Mouse (Mus musculus): ENCODE data around the gene Pdap1.
"Not testable (repeated sequence)": the region's sequence is repeated elsewhere in the genome, so short reads cannot be mapped to it uniquely, and the experiment has no call there.

Pdap1 gene

DNA sequence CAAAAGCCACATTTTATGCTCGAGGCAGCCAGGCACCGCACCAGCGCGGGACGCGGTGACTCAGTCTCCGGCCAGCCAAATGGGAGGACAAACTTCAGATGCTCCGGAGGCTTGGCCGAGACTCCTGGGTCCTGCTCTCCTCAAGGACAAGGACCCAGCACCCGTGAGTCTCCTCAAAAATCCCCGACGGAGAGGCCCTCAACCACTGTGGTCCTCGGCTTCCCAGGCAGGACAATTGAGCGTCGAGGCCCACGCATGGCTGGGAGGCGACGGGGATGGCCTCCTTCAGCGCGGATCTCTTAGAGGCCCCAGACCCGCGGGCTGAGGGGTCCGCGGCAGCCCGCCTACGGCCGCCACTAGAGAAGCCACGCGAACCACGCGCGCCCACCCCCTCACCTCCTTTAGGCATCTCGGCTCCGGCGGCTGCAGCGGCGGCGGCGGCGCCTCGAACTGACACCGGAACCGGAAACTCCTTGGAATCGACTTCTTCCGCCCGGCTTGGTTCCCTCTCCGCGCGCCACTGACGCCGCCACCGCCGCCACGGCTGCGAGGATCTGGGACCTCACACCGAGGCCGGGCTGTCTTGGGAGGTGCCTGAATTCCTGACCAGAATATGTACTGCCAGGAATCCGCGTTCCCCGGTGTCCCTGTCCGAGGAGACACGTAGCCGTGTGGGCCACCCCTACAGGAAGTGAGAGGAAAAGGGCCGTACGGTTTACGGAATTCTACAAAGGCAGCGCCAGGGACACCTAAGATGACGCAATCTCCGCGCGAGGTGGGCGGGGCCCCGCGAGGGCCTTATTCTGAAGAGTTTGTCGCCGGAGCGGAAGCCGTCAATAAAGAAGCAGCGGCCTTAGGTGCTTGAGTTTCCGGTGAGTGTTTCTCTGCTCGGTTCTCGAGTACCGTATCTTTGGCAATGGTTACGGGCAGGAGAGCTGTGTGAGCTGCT is at the start of gene Pdap1, which contains the start of gene Bud31:
Gene Pdap1, minus strand, starts transcription at position 668 of the 949 bp plus-strand sequence.
Gene Bud31, plus strand, starts transcription at position 792 of the 949 bp plus-strand sequence.
- DNase-seq = peak; percentile 94

DNA sequence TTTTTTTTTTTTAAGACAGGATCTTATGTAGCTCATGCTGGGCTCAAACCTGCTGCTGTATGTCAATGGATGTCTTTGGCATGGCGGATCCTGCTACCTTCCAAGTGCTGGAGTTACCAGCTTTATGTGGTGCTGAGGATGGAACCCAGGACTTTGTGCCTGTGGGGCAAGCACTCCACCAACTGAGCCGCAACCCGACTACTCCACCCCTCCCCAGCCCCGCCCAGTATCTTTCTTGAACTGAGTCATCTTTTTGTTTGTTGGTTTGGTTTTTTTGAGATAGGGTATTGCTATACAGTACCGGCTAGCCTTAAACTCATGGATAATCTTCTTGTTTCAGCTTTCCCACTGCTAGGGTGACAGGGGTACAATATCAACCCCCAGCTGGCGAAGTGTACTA is 49.4 kb upstream of the Pdap1 start:
- no peak for DNase-seq

DNA sequence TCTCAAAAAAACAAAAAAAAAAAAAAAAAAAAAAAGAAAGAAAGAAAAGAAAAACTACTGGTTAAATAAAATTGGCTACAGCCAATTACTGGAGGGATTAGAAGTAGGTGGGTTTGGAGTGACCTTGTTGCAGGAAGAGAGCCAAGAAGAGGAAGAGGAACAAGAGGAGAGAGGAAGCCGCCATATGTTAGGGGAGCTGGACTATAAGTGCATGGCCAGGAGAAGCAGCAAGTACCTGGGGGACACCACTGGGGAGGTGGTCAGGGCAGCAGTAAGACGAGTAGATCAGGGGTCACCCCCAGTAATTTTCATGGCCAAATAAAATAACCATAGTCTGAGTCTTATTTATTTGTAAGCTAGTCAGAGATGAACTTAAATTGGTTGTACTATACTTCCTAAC is 45.2 kb upstream of the Pdap1 start:
- no peak for DNase-seq

DNA sequence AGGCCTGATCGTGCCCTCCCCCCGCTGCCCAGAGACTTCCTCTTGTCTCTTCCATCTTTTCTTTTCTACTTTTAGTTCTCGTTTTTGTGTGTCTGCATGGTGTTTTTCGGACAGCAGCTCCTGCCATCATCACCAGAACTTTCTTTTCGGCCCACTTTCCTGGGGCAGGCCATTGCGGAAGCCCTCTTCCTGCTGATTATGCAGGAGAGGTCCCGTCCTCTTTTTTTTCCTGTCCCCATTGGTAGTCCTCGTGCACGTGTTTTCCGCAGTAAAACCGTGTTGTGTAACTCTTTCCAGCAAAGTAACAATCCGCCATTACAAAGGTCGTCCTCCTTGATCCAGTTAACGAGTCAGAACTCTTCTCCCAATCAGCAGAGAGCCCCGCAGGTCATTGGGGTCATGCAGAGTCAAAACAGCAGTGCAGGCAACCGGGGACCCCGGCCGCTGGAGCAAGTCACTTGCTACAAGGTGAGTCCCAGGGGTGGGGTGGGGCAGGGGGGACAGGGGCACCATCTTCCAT is 38.5 kb upstream of the Pdap1 start:
- DNase-seq = no peak

DNA sequence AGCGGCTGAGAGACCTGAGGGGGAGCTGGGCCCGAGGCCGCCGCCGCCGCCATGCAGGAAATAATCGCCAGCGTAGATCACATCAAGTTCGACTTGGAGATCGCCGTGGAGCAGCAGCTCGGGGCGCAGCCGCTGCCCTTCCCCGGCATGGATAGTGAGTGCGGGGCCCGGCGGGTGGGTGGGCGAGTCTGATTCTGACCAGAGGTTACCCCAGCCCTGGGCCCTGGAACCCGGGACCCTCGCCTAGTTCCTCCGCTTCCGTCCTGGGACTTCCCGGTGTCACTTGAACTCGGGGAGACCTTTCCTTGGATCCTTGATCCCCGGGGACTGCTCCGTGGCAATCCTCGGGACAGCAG is 27.2 kb upstream of the Pdap1 start:
- no peak for DNase-seq

DNA sequence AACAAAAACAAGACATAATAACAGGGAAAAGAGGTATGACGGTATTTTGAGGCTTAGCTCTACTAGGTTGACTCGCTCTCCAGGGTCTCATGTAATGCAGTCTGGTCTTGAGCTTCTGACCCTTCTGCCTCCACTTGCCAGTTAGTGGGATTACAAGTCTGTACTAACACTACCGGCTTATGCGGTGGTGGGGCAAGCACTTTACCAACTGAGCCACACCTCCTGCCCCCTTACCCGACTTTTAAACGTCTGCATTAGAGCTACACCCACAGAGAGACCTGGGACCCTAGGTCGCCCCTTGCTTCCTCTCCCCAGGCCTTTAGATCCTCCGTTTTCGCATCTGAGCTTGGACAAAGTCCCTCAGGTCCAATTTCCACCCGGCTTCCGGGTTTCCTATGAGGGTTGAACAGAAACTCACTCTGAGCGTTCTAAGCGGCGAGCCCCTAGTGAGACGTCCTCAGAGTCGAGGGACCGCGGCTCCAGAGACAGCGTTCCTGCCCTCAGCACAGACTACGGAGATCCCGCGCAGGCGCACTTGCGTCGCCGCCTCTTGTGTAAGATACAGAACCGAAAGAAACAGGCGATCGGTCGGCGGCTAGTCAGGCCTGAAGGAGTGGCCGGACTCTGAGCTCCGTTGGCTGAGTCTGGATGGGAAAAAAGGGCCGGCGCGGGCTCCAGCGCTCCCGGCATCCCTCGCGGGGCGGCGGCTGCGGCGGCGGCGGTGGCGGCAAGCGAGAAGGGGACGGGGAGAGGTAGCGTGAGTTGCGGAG is 26.7 kb upstream of the Pdap1 start, which contains the start of the genes Ptcd1 and Cpsf4:
Gene Ptcd1, minus strand, starts transcription at position 573 of the 770 bp plus-strand sequence.
Gene Cpsf4, plus strand, starts transcription at position 678 of the 770 bp plus-strand sequence.
- peak; percentile 99 for DNase-seq

DNA sequence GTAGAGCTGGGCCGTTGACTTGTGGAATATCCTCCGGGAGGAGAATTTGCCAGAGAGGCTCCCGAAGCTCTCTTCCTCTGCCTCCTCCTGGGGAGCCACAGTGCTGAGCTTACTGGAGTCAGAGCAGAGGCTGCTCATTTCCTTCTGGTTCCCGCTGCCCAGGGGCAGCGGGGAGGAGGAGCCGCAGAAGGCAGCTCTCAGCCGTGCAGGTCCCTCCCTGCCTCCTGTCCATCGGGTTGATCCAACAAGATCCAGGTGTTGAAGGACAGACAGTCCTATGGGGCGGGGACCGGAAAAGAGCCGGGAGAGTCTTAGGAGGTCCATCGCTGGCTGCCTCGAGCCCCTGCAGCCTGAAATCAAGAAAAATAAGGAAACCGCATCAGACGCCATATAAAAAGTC is 25.1 kb upstream of the Pdap1 start:
- DNase-seq = no peak

DNA sequence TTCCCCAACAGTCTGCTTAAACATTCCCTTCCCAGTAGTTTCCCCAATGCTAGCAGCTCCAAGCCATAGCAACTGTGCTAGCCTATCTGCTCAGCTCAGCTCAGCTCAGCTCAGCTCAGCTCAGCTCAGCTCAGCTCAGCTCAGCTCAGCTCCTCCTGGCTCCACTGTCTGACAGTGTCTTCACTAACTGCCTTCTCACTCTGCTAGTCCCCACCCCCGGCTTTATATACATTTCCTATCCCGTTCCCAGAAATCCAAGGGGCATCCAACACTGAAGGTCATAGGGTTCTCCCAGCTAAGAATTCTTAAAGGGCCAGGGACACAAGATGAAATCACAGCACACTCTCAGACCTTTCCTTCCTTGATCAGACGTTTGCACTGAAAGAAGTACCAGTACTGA is 24.7 kb upstream of the Pdap1 start:
- DNase-seq = no peak

DNA sequence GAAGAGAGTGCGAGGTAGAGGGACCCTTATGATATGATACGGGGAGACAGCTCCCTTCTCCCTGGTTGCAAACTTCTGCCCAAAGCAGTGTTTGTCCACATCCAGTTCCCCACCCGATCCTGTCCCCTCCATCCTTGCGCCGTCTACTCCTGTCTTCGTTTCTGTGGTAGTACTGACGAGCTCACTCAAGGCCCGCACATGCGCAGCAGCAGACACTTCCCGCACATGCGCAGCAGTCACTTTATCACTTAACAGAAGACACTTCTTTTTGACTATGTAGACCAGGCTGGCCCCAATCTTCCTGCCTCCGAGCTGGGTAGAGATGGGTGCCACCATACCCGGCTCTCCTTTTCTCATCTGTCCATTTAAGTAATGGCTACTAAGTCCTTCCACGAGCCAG is 21.3 kb upstream of the Pdap1 start:
- DNase-seq = no peak

DNA sequence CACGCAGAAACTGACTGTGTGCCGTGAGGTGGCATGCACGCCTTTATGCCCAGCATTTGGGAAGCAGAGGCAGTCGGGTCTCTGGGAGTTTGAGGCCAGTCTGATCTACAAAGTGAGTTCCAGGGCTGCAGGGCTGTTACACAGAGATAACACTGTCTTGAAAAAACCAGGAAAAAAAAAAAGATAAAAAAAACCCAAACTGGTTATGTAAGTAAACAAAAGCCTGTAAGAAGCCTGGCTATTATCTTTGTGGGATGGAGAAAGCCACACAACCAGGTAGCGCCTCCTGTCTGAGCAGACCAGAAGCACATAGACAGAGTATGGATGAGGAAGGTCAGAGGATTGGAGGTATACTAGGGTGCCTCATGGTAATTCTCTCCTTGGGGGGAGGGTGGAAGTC is 12.7 kb upstream of the Pdap1 start:
- no peak for DNase-seq

DNA sequence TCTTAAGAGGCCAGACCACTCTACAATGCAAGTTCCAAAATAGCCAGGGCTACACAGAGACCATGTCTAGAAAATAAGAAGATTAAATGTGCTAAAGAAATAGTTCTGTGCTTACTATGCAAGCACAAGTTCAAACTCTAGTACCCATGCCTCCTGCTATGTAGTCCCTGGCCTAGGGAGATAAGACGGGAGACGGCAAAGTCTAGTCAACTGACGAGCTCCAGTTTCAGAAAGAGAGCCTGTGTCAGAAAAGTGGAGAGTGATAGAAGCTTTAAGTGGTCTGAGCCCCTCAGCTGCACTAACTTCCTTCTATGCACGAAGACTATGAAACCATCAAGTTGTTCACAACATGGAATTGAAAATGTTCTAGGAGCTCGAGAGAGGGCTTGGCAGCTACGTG is 9.3 kb upstream of the Pdap1 start:
- no peak for DNase-seq

DNA sequence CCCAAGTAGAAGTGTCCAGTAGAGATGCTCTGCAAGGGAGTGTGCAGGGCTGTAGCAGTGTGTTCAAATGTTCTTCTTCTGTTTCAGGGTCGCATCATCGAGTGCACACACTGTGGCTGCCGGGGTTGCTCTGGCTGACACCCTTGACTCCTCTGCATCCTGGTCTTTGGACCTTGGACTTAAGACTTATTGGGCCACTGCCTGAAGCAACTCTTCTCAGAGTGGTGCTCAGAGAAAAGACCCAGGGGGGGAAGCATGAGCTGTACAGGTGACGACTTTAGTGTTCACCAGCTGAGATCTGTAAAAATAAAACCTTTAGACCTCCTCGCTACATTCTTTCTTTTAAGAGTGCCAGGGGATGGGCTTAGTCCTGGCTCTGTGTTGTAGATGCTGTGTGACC is 7.7 kb upstream of the Pdap1 start:
- DNase-seq = no peak

DNA sequence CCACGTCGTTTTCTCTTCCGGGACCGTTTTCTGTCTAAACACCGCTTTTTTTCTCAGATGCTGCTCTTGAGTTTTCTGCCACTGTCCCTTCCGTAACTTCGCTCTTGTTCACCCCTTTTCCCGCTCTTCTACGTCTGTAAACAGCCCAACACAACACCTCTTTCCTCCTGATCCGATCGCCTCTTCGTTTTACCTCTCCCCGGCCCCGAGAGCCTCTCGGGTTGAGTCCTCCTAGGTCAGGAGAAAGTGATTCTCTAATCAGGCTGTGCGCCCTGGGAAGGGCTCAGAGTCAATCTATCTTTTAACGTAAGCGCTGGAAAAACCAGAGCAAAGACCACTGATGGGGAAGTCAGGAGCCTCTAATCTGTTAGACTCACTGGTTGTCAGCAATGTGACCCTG is 573 bp upstream of the Pdap1 start:
- no peak for DNase-seq

DNA sequence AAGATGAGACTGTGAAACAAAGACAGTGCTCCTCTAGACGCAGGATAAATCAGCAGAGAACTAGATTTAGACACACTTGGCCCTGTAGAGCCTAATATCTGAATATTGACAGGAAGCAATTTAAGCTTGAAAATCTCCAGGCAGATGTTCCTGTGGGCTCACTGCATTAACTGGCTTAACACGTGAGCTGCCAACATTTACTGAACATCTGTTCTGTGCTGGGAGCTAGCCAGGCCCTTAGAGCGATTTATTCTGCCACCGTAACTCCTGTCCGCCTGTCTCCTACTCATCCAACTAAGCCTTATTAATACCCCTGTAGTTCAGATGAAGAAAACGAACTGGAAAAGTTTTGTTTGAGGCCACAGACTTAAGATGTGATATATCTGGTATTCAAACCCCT is 1.2 kb downstream of the Pdap1 start:
- no peak for DNase-seq

DNA sequence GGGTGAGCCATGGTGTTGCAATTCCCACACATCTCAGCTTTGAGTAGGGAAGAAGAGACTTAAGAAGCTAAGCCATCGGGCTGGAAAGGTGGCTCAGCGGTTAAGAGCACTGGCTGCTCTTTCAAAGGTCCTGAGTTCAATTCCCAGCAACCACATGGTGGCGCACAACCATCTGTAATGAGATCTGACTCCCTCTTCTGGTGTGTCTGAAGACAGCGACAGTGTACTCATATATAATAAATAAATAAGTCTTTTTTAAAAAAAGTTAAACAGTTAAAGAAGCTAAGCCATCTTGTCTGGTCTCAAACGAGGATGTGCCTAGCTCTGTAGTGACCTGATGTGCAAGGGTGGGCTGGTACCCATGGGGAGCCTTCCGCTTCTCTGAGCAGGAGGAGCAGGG is 6.8 kb downstream of the Pdap1 start:
- not testable (repeated sequence) for DNase-seq

DNA sequence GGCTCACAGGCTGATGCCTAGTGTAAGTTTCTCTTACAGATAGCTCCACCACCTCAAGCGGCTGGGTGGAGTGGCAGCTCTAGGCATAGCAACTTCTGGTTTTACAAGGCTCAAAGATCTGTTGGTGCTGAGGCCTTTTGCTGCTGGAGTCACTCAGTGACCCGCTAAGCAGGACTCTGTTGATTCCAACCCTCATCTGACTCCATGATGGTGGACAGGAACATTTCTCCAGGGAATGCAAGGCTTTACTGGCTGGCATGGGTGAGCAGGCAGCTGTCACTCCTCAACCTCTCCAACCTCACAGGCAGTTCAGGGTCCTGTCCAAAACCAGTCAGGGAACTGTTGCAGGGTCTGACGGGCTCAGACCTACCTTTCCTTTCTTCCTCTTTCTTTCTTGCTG is 9.0 kb downstream of the Pdap1 start:
- DNase-seq = no peak

DNA sequence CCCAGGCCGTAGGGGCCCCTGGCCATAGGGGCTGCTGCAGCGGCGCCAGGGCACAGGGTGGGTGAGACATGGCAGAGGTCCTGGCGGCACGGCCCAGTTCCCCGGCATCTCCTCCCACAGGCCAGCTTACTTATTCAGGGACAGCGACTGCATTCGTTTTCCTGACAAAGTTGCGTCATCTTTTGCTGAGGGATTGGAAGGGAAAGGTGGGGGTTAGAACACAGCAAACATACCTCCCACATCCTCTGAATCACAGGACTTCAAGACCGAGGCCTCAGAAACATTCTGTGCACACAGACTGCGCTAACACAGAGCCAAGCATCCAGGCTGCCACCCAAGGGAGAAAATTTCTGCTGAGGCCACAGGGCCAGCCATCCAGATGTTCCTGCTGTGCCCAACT is 9.8 kb downstream of the Pdap1 start:
- no peak for DNase-seq

DNA sequence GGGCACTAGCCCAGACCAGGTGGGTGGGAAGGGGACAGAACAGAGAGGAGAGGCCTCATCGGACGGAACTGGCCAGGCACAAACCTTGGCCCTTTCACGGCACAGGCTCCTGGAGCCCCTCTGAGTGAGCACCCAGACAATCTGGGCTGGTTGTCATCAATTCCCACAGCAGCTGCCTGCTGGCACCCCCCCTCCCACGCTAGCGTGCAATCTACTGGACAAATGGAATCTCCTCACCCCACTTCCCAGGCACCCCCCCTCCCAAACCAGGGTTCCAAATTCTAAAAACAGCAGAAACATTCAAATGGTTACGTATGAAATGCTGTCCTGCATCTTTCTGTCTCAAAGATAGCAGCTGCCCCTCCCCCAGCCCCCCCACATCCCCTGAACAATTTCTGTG is 10.3 kb downstream of the Pdap1 start:
- not testable (repeated sequence) for DNase-seq

DNA sequence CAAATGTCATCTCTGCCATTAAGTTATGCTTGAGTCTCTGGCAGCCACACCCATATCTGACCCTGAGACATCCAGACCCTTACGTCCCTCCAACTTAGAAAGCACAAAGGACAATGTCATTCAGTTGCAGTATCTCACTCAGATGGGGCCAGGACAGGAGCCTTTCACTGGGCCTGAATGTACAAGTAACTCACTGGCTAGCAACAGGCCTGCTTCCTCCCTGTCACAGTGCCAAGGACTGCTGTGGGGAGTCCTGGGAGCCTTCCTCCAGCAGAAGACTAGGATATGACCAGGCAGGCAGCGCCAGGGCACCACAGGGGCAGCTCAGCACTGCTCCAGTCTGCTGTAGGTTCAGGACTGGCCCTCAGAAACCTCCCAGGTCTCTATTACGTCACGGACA is 10.9 kb downstream of the Pdap1 start:
- DNase-seq = no peak

DNA sequence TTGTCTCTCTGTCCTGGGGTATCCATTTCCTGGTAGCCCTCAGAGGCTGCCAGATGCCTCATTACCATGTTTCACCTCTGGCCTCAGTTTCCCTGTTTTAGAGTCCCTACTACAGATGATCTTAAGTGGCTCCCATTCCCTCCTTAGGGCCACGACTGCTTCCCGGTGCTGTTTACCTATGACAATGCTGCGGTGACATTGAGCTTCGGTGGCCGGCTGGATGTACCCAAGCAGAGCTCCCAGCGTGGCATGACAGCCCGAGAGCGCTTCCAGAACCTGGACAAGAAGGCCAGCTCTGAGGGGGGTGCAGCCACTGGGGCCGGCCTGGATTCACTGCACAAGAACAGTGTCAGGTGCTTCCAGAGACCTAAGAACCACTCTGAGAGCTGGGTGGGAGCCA is 13.5 kb downstream of the Pdap1 start:
- no peak for DNase-seq

DNA sequence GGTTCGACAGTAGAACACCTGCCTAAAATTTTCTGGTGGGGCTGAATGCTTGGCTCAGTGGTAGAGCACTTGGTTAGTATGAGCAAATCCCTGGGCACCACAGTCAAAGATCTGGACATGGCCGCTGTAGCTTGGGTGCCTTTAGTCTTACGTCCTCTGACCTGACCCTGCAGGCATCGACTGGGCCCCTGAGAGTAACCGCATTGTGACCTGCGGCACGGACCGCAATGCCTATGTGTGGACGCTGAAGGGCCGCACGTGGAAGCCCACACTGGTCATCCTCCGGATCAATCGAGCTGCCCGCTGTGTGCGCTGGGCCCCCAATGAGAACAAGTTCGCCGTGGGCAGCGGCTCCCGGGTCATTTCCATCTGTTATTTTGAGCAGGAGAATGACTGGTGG is 16.6 kb downstream of the Pdap1 start:
- no peak for DNase-seq

DNA sequence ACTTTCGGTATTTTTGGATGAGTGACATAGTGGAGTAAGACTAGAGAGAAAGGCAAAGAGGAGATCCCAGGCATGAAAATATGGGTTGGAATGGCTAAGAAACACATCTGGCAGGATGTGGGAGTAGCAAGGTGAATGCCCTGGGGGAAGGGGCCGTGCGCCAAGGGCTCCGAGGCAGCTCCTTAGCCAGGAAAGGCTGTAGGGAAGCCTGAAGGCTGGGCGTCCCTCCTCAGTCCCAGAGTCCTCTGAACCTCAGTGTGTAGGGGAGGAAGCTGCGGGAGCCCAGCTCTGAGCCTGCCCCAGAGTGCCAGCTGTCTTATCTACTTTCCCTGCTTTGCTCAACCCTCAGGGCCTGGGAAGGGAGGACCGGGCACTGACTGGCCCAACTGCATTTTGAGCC is 19.1 kb downstream of the Pdap1 start:
- DNase-seq = no peak

DNA sequence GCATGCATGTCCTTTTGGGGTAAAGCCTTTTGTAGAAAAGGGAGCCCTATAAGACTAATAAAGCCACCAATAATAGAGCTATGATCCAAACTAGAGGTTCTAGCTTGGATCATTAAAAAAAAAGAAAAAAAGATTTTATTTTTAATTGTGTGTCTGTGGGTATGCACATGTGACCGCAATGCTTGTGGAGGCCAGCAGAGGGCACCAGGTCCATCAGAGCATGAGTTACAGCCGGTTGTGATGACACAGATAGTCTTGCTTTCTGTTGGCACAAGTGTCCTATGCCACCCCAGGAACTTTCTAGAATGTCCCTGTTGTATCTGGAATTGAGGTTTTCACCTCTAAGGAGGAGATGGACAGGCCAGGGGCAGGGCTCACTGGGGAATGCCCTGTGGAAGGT is 20.7 kb downstream of the Pdap1 start:
- DNase-seq = no peak

DNA sequence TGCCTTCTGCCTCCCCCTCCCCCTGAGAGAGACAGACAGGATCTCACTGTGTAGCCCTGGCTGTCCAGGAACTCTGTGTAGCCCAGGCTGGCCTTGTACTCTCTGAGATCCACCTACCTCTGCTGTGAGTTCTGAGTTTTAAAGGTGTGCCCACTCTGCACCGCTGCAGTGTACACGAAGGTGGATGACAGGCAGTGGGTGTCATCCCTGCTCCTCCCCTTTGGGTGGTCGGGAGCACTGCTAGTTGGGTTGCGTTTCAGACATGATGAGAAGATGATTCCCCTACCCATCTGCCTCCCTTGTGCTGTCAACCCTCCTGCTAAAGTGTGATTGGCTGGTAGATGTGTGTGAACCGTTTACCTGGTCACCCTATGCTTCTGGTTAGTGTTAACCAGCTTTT is 21.6 kb downstream of the Pdap1 start:
- no peak for DNase-seq
